Mouse (Mus musculus) neural tube, postnatal 0 days (tissue): ENCODE data around the gene Lman2l. TPM values are rescaled to one million over a fixed set of nuclear protein-coding genes. Genes with fewer than 3 reads are reported as not detected.

Experiments
- polyA plus RNA-seq: library from polyadenylated mRNA; unstranded; fragments of >200 nt; fragmentation: Nextera tagmentation; extraction: Ambion mirVana; gene quantifications from 2 replicates; pipeline ENCODE4 v1.2.1, GENCODE M21; 2015

The Lman2l gene
- polyA plus RNA-seq: 45.8 and 47.6 TPM in 2 replicates

GRCm38 (mm10) chr1:36444471-36445464, at the start of gene Lman2l:
Gene Lman2l, minus strand, starts transcription at chr1:36445271.

GRCm38 (mm10) chr1:36471181-36472105, 26.4 kb upstream of the Lman2l start, which contains the start of gene Cnnm4:
Gene Cnnm4, plus strand, starts transcription at chr1:36471620.

GRCm38 (mm10) chr1:36371934-36372845, 72.9 kb downstream of the Lman2l start, which contains the start of gene Fer1l5:
Gene Fer1l5, plus strand, starts transcription at chr1:36372291.

Other genes starting within 250 kb of the Lman2l start
- 25.2 and 29.0 TPM in 2 replicates for gene Uggt1, start 200.6 kb downstream of the Lman2l start, polyA plus RNA-seq
- 2.1 and 2.3 TPM in 2 replicates for gene Neurl3, start 170.6 kb downstream of the Lman2l start, polyA plus RNA-seq
- gene Arid5a, start 137.5 kb downstream of the Lman2l start, polyA plus RNA-seq: 6.2 and 9.0 TPM in 2 replicates
- 26.1 and 29.2 TPM in 2 replicates for gene Kansl3, start 76.1 kb downstream of the Lman2l start, polyA plus RNA-seq
- gene Fer1l5, start 73.0 kb downstream of the Lman2l start, polyA plus RNA-seq: 0.75 and 1.4 TPM in 2 replicates
- 10.9 and 12.5 TPM in 2 replicates for gene Cnnm4, start 26.3 kb upstream of the Lman2l start, polyA plus RNA-seq
- gene Cnnm3, start 66.6 kb upstream of the Lman2l start, polyA plus RNA-seq: 5.5 and 6.0 TPM in 2 replicates
- 12.1 and 12.8 TPM in 2 replicates for gene Ankrd23, start 91.6 kb upstream of the Lman2l start, polyA plus RNA-seq
- gene Gm42417, start 94.2 kb upstream of the Lman2l start, polyA plus RNA-seq: 1.0 TPM in 1 of 2 replicates, not detected in the other
- gene Ankrd39, start 102.2 kb upstream of the Lman2l start, polyA plus RNA-seq: 37.0 and 39.4 TPM in 2 replicates
- 13.3 and 15.0 TPM in 2 replicates for gene Sema4c, start 113.1 kb upstream of the Lman2l start, polyA plus RNA-seq
- gene Fam178b, start 237.9 kb upstream of the Lman2l start, polyA plus RNA-seq: 0.37 and 0.61 TPM in 2 replicates
- 1,119 and 1,157 TPM in 2 replicates for gene Cox5b, start 246.2 kb upstream of the Lman2l start, polyA plus RNA-seq